Mouse (Mus musculus): ENCODE data around the gene Mapkapk5.

DNA sequence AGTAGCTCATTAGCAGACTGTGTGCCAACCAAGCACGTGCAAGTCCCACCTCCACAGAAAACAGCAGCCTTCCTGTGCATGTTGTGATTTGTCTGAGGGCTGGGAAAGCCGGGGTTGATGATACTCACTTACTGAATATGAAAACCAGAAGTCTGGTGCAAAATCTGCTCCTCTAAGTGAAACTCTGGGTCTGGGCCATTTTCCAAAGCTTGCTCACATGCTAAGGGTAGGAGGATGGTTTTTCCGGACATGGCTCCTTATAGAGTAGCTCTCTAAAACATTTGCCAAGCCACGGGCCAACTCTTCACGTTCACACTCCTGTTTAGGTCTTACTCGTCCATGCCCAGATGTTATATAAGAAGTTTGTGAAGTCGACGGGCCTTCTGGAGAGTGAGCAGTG lies 52.4 kb downstream of the Mapkapk5 start:
- TF ChIP-seq CTCF (IDR thresholded peaks at IDR 0.05; ENCODE audit: extremely low read depth, insufficient read depth, low read length) (no peak), POLR2A (IDR thresholded peaks at IDR 0.05; ENCODE audit: extremely low read depth, insufficient read depth, low read length) (no peak)
